Mouse (Mus musculus) adipocyte (in vitro differentiated cells): ENCODE measurements around the gene Rbms1.

Experiments
- DNase-seq: peaks from one replicate; pipeline ENCODE4 v3.0.0-alpha.2; 2016; ENCODE audit warnings: low spot score

Rbms1 gene

GRCm38 (mm10) chr2:60711098-60711880, 251.7 kb downstream of the Rbms1 start:
- DNase-seq = no peak

GRCm38 (mm10) chr2:60710317-60710716, 252.7 kb downstream of the Rbms1 start:
- no peak for DNase-seq

- no peak for DNase-seq
These were observed 254.3 kb downstream of the Rbms1 start for GRCm38 (mm10) chr2:60708671-60709070.

- DNase-seq = no peak
These were observed 256.1 kb downstream of the Rbms1 start for GRCm38 (mm10) chr2:60706866-60707265.

- DNase-seq = no peak
These were observed 257.6 kb downstream of the Rbms1 start for GRCm38 (mm10) chr2:60705426-60705825.

GRCm38 (mm10) chr2:60703315-60703714, 259.7 kb downstream of the Rbms1 start:
- no peak for DNase-seq

- no peak for DNase-seq
These were observed 262.0 kb downstream of the Rbms1 start for GRCm38 (mm10) chr2:60700956-60701355.
